In genomic region chr17:47988811-47989210, GRCm38 (mm10) we compare ENCODE assay signal across 13 mouse cellular contexts. TPM values are rescaled to one million over a fixed set of nuclear protein-coding genes. Genes with fewer than 3 reads are reported as not detected.
DNase-seq lines count a peak whose midpoint lies in the region; ATAC-seq and TF ChIP-seq lines count a peak whose summit lies in the region.
"Had no signal": no experiment of that assay in that cellular context is flagged by ENCODE, and none has a peak within 500 bp of the region (broad histone marks: within the 10 kb centered on the region; RNA-seq: fewer than 3 reads in every experiment).

No protein-coding gene starts in this region.

- no peak overlapping the region for H3K4me3 ChIP-seq in heart, postnatal 0 days (ENCODE audit: low read depth, low read length)
- H3K4me3 ChIP-seq: hindbrain, embryonic 15.5 days had no signal

- no peaks in the 10 kb centered on the region for H3K27me3 ChIP-seq in heart, postnatal 0 days (ENCODE audit: control insufficient read depth, insufficient read depth, low read length)
- H3K27me3 ChIP-seq: CH12.LX had no signal

- no peak for ATAC-seq in heart, postnatal 0 days (ENCODE audit: insufficient read depth, low read depth)

- WGBS in heart, postnatal 0 days = 33% methylated on average over 8 of the region's 8 CpGs

- no peaks in the 10 kb centered on the region for H3K4me1 ChIP-seq in heart, postnatal 0 days (ENCODE audit: control insufficient read depth, insufficient read depth)

- DNase-seq in heart, postnatal 0 days (ENCODE audit: low spot score) = no peak
- no peak for DNase-seq in heart, postnatal 25 days (ENCODE audit: low spot score)
- DNase-seq in thymus, postnatal 4 days = peak; percentile 24
- no peak for DNase-seq in thymus, postnatal 14 days
- peak; percentile 66 for DNase-seq in hindlimb bud, embryonic 11.5 days (ENCODE audit: extremely low spot score, low read depth, low spot score)
- no peak for DNase-seq in spleen, postnatal 14 days (ENCODE audit: low spot score in 2 of 2)
- no peak for DNase-seq in adrenal gland, postnatal 25 days
- no peak for DNase-seq in adrenal gland, postnatal 14 days
- DNase-seq: adrenal gland, adult 2 months; cerebellum, postnatal 10 days had no signal

- TF ChIP-seq CTCF in heart, postnatal 0 days (IDR thresholded peaks at IDR 0.05; ENCODE audit: low read depth) = no peak

- H3K9me3 ChIP-seq in heart, postnatal 0 days (replicated peaks; ENCODE audit: control insufficient read depth, low read length) = no peaks in the 10 kb centered on the region
- H3K9me3 ChIP-seq: hindbrain, embryonic 15.5 days had no signal

- H3K27ac ChIP-seq in heart, postnatal 0 days (ENCODE audit: low read depth) = no peak overlapping the region
- H3K27ac ChIP-seq: hindbrain, embryonic 15.5 days had no signal

- intact Hi-C loops in heart, postnatal 25 days (cut with DNase I) = no loop called here

- no peak overlapping the region for H3K4me2 ChIP-seq in heart, postnatal 0 days (ENCODE audit: low read depth, low read length)
- H3K4me2 ChIP-seq: hindbrain, embryonic 15.5 days had no signal

- no peak for TF ChIP-seq EP300 in heart, postnatal 0 days (IDR thresholded peaks at IDR 0.05; ENCODE audit: low read depth)

- H3K9ac ChIP-seq in heart, postnatal 0 days (replicated peaks; ENCODE audit: low read depth, low read length) = 0 out of 2 replicates have a peak overlapping the region, but pooled peaks have one; percentile 20
- H3K9ac ChIP-seq: hindbrain, embryonic 15.5 days had no signal

- no peaks in the 10 kb centered on the region for H3K36me3 ChIP-seq in heart, postnatal 0 days (replicated peaks; ENCODE audit: control insufficient read depth, insufficient read depth, low read length)
- H3K36me3 ChIP-seq: hindbrain, embryonic 15.5 days had no signal

RNA-seq across cellular contexts. Expression of gene 1700122O11Rik, which starts 49.3 kb away (rescaled TPM):
- not detected in 2 replicates for total RNA-seq in heart, postnatal 0 days (2014; rRNA removed; ENCODE audit: low replicate concordance)
- polyA plus RNA-seq in heart, postnatal 0 days (2015; fragmentation: Nextera tagmentation; extraction: Ambion mirVana) = not detected in 2 replicates
- total RNA-seq in heart, postnatal 25 days (2021) = not detected
- total RNA-seq in adrenal gland, postnatal 25 days (2021) = not detected in 2 replicates
- not detected in 2 replicates for total RNA-seq in adrenal gland, postnatal 14 days (2021)
- total RNA-seq: adrenal gland, adult 2 months; CH12.LX had no signal
- polyA plus RNA-seq: adrenal gland, adult 2 months; hindbrain, embryonic 15.5 days; small intestine, adult 2 months had no signal

Comparison
In these comparisons a context has a peak if more than half of its experiments do, and no peak if none do; other contexts are left out.
1. DNase-seq: peak in thymus, postnatal 4 days (single experiment) and hindlimb bud, embryonic 11.5 days (single experiment); none in heart, postnatal 0 days (single experiment), heart, postnatal 25 days (single experiment), thymus, postnatal 14 days (single experiment), spleen, postnatal 14 days (0 of 2), adrenal gland, postnatal 25 days (single experiment) and adrenal gland, postnatal 14 days (single experiment).